ENCODE assay signal across 19 mouse cellular contexts in genomic region chr4:56238496-56239488, GRCm38 (mm10).
DNase-seq lines count a peak whose midpoint lies in the region; ATAC-seq and TF ChIP-seq lines count a peak whose summit lies in the region.
"Had no signal": no experiment of that assay in that cellular context is flagged by ENCODE, and none has a peak within 500 bp of the region (broad histone marks: within the 10 kb centered on the region; RNA-seq: fewer than 3 reads in every experiment).

No protein-coding gene starts in this region.

- ATAC-seq in limb, embryonic 13.5 days (ENCODE audit: low FRiP score, low read depth): peak; percentile 44
- ATAC-seq in stomach, embryonic 16.5 days (ENCODE audit: insufficient read depth, low FRiP score): no peak
- no peak for ATAC-seq in stomach, postnatal 0 days (ENCODE audit: low FRiP score, low TSS enrichment)
- peak; percentile 69 for ATAC-seq in embryonic facial prominence, embryonic 15.5 days (ENCODE audit: insufficient number of reproducible peaks, low FRiP score, low TSS enrichment, low read depth)
- ATAC-seq in hindbrain, embryonic 14.5 days (ENCODE audit: low FRiP score): no peak
- ATAC-seq: forebrain, embryonic 15.5 days had no signal

- H3K36me3 ChIP-seq in limb, embryonic 13.5 days: no peaks in the 10 kb centered on the region
- no peaks in the 10 kb centered on the region for H3K36me3 ChIP-seq in limb, embryonic 10.5 days
- H3K36me3 ChIP-seq in stomach, embryonic 16.5 days (ENCODE audit: control insufficient read depth, insufficient read depth, low read length): no peaks in the 10 kb centered on the region
- H3K36me3 ChIP-seq in stomach, postnatal 0 days (ENCODE audit: control insufficient read depth, insufficient read depth, low read length): no peaks in the 10 kb centered on the region
- no peaks in the 10 kb centered on the region for H3K36me3 ChIP-seq in embryonic facial prominence, embryonic 15.5 days
- H3K36me3 ChIP-seq in hindbrain, embryonic 14.5 days (replicated peaks; ENCODE audit: control insufficient read depth, insufficient read depth): no peaks in the 10 kb centered on the region
- H3K36me3 ChIP-seq: forebrain, embryonic 15.5 days; heart, embryonic 15.5 days; hindbrain, embryonic 15.5 days had no signal

- H3K4me1 ChIP-seq in limb, embryonic 13.5 days: peaks cover 13% of the 10 kb centered on the region
- H3K4me1 ChIP-seq in limb, embryonic 10.5 days: peaks cover 8% of the 10 kb centered on the region
- no peaks in the 10 kb centered on the region for H3K4me1 ChIP-seq in stomach, embryonic 16.5 days (ENCODE audit: control insufficient read depth, insufficient read depth, low read length)
- H3K4me1 ChIP-seq in stomach, postnatal 0 days (replicated peaks; ENCODE audit: control insufficient read depth, insufficient read depth): no peaks in the 10 kb centered on the region
- H3K4me1 ChIP-seq in embryonic facial prominence, embryonic 15.5 days: peaks cover 13% of the 10 kb centered on the region
- H3K4me1 ChIP-seq in hindbrain, embryonic 14.5 days (replicated peaks; ENCODE audit: control insufficient read depth, insufficient read depth, low read length): no peaks in the 10 kb centered on the region
- H3K4me1 ChIP-seq: forebrain, embryonic 15.5 days; heart, embryonic 15.5 days; hindbrain, embryonic 15.5 days had no signal

- WGBS in limb, embryonic 13.5 days: 36% methylated on average over 4 of the region's 4 CpGs
- 78% methylated on average over 4 of the region's 4 CpGs for WGBS in limb, embryonic 10.5 days
- 71% methylated on average over 4 of the region's 4 CpGs for WGBS in stomach, embryonic 16.5 days
- WGBS in stomach, postnatal 0 days: 57% methylated on average over 4 of the region's 4 CpGs
- WGBS in embryonic facial prominence, embryonic 15.5 days: 23% methylated on average over 4 of the region's 4 CpGs
- 74% methylated on average over 4 of the region's 4 CpGs for WGBS in hindbrain, embryonic 14.5 days

- no peaks in the 10 kb centered on the region for H3K27me3 ChIP-seq in limb, embryonic 13.5 days
- H3K27me3 ChIP-seq in limb, embryonic 10.5 days (ENCODE audit: low read depth, poor library complexity, severe bottlenecking): no peaks in the 10 kb centered on the region
- no peaks in the 10 kb centered on the region for H3K27me3 ChIP-seq in stomach, embryonic 16.5 days (ENCODE audit: control insufficient read depth, insufficient read depth, low read length)
- H3K27me3 ChIP-seq in stomach, postnatal 0 days (ENCODE audit: control insufficient read depth, insufficient read depth, low read length): no peaks in the 10 kb centered on the region
- H3K27me3 ChIP-seq in embryonic facial prominence, embryonic 15.5 days: no peaks in the 10 kb centered on the region
- H3K27me3 ChIP-seq in hindbrain, embryonic 14.5 days (ENCODE audit: control insufficient read depth, insufficient read depth, low read length): no peaks in the 10 kb centered on the region
- H3K27me3 ChIP-seq: CH12.LX; forebrain, embryonic 15.5 days; heart, embryonic 15.5 days; hindbrain, embryonic 15.5 days had no signal

- no peak for DNase-seq in limb, embryonic 10.5 days (ENCODE audit: low spot score)
- no peak for DNase-seq in stomach, postnatal 0 days (ENCODE audit: low spot score)
- no peak for DNase-seq in hindbrain, embryonic 14.5 days (ENCODE audit: low spot score)
- DNase-seq: adrenal gland, adult 8-10 months; adrenal gland, postnatal 36 days; cerebellum, adult 11-12 months; cerebellum, adult 9-10 months; cerebellum, postnatal 25 days; gastrocnemius, postnatal 36 days; heart, adult 18-20 months; heart, postnatal 14 days had no signal

- no peak for TF ChIP-seq EP300 in stomach, postnatal 0 days (optimal IDR thresholded peaks at IDR 0.05)

- H3K9me3 ChIP-seq in limb, embryonic 13.5 days: no peaks in the 10 kb centered on the region
- H3K9me3 ChIP-seq in limb, embryonic 10.5 days (replicated peaks): no peaks in the 10 kb centered on the region
- H3K9me3 ChIP-seq in stomach, embryonic 16.5 days (replicated peaks; ENCODE audit: control insufficient read depth, low read length): no peaks in the 10 kb centered on the region
- no peaks in the 10 kb centered on the region for H3K9me3 ChIP-seq in stomach, postnatal 0 days (ENCODE audit: control insufficient read depth, low read length)
- no peaks in the 10 kb centered on the region for H3K9me3 ChIP-seq in embryonic facial prominence, embryonic 15.5 days (replicated peaks)
- no peaks in the 10 kb centered on the region for H3K9me3 ChIP-seq in hindbrain, embryonic 14.5 days (ENCODE audit: control insufficient read depth, low read length)
- H3K9me3 ChIP-seq: forebrain, embryonic 15.5 days; heart, embryonic 15.5 days; hindbrain, embryonic 15.5 days had no signal

- no peak overlapping the region for H3K27ac ChIP-seq in limb, embryonic 13.5 days
- no peak overlapping the region for H3K27ac ChIP-seq in limb, embryonic 10.5 days
- peak overlapping the region; percentile 38; the same call in 1 of the 2 replicates for H3K27ac ChIP-seq in stomach, embryonic 16.5 days (ENCODE audit: low read length)
- no peak overlapping the region for H3K27ac ChIP-seq in stomach, postnatal 0 days (replicated peaks)
- H3K27ac ChIP-seq in embryonic facial prominence, embryonic 15.5 days (replicated peaks): peak overlapping the region; percentile 63
- H3K27ac ChIP-seq in hindbrain, embryonic 14.5 days: no peak overlapping the region
- H3K27ac ChIP-seq: forebrain, embryonic 15.5 days; heart, embryonic 15.5 days; hindbrain, embryonic 15.5 days had no signal

- peak overlapping the region; percentile 15; the same call in 1 of the 2 replicates for H3K4me2 ChIP-seq in limb, embryonic 13.5 days (replicated peaks)
- H3K4me2 ChIP-seq in stomach, embryonic 16.5 days (ENCODE audit: low read depth, low read length): no peak overlapping the region
- H3K4me2 ChIP-seq in stomach, postnatal 0 days (replicated peaks; ENCODE audit: low read depth): no peak overlapping the region
- H3K4me2 ChIP-seq in embryonic facial prominence, embryonic 15.5 days (replicated peaks): no peak overlapping the region
- no peak overlapping the region for H3K4me2 ChIP-seq in hindbrain, embryonic 14.5 days (replicated peaks)
- H3K4me2 ChIP-seq: forebrain, embryonic 15.5 days; heart, embryonic 11.5 days; heart, embryonic 15.5 days; hindbrain, embryonic 15.5 days had no signal

- H3K9ac ChIP-seq in limb, embryonic 13.5 days: no peak overlapping the region
- H3K9ac ChIP-seq in stomach, embryonic 16.5 days (ENCODE audit: low read length): no peak overlapping the region
- no peak overlapping the region for H3K9ac ChIP-seq in stomach, postnatal 0 days (ENCODE audit: low read length)
- H3K9ac ChIP-seq in embryonic facial prominence, embryonic 15.5 days: no peak overlapping the region
- no peak overlapping the region for H3K9ac ChIP-seq in hindbrain, embryonic 14.5 days
- H3K9ac ChIP-seq: forebrain, embryonic 15.5 days; heart, embryonic 15.5 days; hindbrain, embryonic 15.5 days had no signal

- no peak overlapping the region for H3K4me3 ChIP-seq in limb, embryonic 13.5 days
- H3K4me3 ChIP-seq in limb, embryonic 10.5 days: no peak overlapping the region
- no peak overlapping the region for H3K4me3 ChIP-seq in stomach, embryonic 16.5 days (replicated peaks; ENCODE audit: low read length)
- H3K4me3 ChIP-seq in stomach, postnatal 0 days (ENCODE audit: low read depth, low read length): no peak overlapping the region
- no peak overlapping the region for H3K4me3 ChIP-seq in embryonic facial prominence, embryonic 15.5 days (replicated peaks)
- no peak overlapping the region for H3K4me3 ChIP-seq in hindbrain, embryonic 14.5 days (replicated peaks; ENCODE audit: low read length)
- H3K4me3 ChIP-seq: forebrain, embryonic 15.5 days; heart, embryonic 15.5 days; hindbrain, embryonic 15.5 days had no signal

- TF ChIP-seq CTCF in stomach, postnatal 0 days (IDR thresholded peaks at IDR 0.05; ENCODE audit: low read depth): no peak

Comparison
In these comparisons a context has a peak if more than half of its experiments do, and no peak if none do; other contexts are left out.
1. H3K27ac ChIP-seq: peak in stomach, embryonic 16.5 days (single experiment) and embryonic facial prominence, embryonic 15.5 days (single experiment); none in limb, embryonic 13.5 days (single experiment), limb, embryonic 10.5 days (single experiment), stomach, postnatal 0 days (single experiment) and hindbrain, embryonic 14.5 days (single experiment).
2. ATAC-seq: peak in limb, embryonic 13.5 days (single experiment) and embryonic facial prominence, embryonic 15.5 days (single experiment); none in stomach, embryonic 16.5 days (single experiment), stomach, postnatal 0 days (single experiment) and hindbrain, embryonic 14.5 days (single experiment).